Mouse (Mus musculus): ENCODE results near the gene Tpcn2. TPM values are rescaled to one million over a fixed set of nuclear protein-coding genes. Genes with fewer than 3 reads are reported as not detected.

Gene Tpcn2
- polyA plus RNA-seq, 1 experiment: 32.4 TPM

GRCm38 (mm10) chr7:145205363-145205902 lies 78.4 kb downstream of the Tpcn2 start:
- DNase-seq (ENCODE audit: low spot score): no peak

- DNase-seq (ENCODE audit: low spot score): no peak
These were observed 84.1 kb downstream of the Tpcn2 start for GRCm38 (mm10) chr7:145199711-145200110.

GRCm38 (mm10) chr7:145198223-145198714 lies 85.5 kb downstream of the Tpcn2 start:
- DNase-seq (ENCODE audit: low spot score): no peak

DNA sequence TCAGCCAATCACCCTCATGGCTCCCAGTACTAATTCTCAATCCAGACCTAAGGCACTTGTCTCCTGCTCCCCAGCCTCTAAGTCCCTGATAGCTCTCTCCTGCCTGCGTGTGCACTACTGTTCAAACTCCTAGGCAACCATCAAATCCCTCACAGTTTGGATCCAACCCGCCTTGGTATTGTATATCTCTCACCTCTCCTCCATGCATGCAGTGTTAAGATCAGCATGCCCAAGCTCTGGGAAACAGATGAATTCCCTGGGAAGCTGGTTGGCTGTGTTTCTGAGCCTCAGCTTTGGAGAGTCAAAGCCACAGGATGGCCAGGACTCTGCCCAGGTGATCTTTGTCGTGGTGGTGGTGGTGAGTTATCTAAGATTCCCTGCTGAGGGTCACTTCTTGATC lies 86.1 kb downstream of the Tpcn2 start:
- no peak for DNase-seq (ENCODE audit: low spot score)

DNA sequence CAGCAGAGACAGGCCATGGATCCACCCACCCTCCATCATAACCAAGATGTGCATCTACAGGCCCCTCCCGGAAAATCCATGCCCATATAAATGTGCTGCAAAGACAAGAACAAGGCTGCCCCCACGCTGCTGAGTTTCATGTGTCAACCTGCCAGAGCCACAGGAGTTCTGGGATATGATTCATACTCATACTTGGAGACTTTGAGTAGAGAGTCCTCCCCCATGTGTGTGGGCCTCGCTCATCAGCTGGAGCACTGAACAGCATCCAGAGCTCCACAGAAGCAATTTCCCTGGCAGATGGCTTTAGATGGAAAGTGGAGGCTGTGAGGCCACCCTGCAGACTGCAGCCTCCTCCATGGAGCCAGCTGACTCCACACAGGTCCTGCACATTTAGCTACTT lies 86.8 kb downstream of the Tpcn2 start:
- DNase-seq (ENCODE audit: low spot score): no peak

DNA sequence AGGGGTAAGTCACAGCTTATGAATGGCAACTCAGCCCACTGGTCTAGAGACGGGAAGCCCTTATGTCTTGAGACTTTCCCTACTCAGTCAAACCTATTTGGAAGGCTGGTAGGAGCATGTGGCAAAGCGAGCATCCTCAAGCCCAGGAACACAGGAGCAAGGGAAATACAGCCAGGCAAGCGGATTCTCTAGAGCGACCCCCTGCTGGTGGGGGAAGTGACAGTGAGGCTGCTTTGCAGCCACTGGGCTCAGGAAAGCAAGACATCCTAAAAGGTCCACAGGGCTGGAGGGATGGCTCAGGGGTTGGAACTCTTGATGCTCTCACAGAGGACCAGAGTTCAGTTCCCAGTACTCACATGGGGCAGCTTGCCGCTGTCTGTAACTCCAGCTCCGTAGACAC lies 87.5 kb downstream of the Tpcn2 start:
- DNase-seq (ENCODE audit: low spot score): no peak

- no peak for DNase-seq (ENCODE audit: low spot score)
These were observed 88.5 kb downstream of the Tpcn2 start for GRCm38 (mm10) chr7:145195186-145195927.

GRCm38 (mm10) chr7:145194455-145195161 lies 89.2 kb downstream of the Tpcn2 start:
- no peak for DNase-seq (ENCODE audit: low spot score)

DNA sequence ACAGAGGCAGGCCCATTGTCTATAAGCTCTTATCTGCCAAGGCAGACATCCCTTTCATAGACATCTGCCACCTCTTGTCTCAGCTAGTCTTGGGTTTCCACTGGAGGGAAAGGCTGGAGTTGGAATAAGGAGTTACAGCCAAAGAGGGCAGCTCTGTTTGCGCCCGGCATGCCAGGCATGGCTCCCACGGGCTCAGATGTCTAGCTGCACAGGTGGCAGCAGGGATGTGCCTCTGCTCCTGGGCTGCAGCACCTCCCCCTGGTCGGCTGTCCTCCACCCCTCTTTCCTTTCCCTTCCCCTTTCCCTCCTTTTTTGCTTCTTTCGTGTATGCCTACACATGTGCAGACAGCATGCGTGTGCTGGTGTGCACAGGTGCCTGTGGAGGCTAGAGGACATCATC lies 91.0 kb downstream of the Tpcn2 start:
- no peak for DNase-seq (ENCODE audit: low spot score)

GRCm38 (mm10) chr7:145190520-145190919 lies 93.3 kb downstream of the Tpcn2 start:
- DNase-seq (ENCODE audit: low spot score): no peak

DNA sequence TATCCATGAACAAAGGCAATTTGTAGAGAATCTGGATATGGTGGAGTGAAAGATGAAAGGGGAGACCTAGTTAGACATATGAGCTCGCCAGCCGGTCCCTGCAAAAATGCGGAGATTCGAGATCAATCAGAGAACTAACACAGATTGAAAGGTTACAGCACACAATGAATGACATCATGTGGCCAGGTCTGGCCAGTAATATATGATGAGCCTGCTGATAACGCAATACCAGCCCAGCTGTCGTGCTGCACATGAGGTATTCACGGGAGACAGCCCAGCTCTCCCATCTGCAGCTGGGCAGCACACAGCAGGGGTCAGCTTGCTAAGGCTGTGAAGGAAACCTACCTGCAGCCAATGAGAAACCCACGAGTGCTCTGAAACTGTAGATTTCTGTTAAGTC lies 94.5 kb downstream of the Tpcn2 start:
- no peak for DNase-seq (ENCODE audit: low spot score)

GRCm38 (mm10) chr7:145187802-145188201 lies 96.0 kb downstream of the Tpcn2 start:
- DNase-seq (ENCODE audit: low spot score): no peak

DNA sequence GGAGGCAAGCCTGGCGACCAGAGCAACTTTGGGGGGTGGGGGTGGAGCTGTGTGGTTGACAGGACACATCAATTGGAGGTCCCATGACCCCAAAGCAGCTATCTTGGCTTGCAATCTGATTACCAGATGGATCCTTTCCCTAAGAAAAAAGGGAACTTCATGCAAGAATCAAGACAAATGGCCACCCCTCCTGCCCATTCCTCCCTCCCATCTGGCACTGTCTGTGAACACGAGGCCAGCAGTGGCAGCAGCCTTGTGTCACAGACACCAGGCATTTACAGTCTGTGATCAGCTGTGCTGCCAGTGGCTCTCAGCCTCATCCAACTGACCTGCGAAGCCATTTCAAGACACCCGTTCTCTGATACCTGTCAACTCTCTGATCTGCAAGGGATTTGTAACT lies 101.4 kb downstream of the Tpcn2 start:
- no peak for DNase-seq (ENCODE audit: low spot score)

DNA sequence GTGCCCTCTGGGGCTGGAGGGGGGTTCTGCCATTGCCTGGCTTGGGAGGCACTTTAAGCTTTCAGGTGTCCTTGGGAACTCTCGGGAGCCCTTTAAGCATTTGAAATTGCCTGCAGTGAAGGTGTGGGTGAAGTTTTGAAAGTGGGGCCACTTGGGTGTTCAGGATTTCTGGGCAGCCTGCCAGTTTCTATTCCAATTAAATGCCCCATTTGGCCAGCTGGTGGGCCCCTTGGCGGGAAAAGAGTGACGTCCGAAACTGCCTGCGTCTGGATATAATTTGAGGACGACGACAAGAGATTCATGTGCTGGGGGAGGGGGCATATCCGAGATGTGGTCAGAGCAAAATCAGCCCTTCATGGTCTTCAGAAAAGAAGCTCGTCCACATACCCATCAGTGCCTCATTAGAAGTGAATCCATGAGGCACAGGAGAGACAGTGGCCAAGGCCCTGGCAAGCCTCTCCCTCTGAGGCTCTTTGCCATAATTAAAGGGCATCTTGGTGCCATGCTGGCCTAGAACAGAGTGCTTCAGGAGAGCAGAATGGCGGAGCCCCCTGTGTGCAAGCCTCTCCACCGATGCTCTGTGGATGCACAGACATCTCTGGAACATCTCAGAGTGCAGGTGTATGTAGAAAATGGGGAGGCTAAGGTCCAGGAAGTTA lies 102.3 kb downstream of the Tpcn2 start:
- no peak for DNase-seq (ENCODE audit: low spot score)

DNA sequence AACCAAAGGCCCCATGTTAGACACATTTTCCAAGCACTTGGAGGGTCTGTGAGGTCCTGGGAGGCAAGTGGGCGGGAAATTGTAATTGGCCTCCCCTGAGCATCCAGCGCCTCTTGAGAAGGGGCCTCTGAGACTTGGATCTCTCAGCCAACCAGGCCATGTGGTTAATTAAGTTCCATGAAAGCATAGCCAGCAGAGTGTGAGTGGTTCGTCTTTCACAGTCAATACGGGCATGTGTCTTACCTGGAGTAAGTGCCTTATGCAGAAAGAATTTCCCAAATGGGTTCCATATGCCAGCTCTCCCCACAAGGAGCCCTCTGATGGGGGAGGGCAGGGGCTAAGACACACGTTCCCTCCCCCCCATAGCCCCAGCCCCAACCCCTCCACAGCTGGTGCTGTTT lies 104.1 kb downstream of the Tpcn2 start:
- DNase-seq (ENCODE audit: low spot score): no peak

DNA sequence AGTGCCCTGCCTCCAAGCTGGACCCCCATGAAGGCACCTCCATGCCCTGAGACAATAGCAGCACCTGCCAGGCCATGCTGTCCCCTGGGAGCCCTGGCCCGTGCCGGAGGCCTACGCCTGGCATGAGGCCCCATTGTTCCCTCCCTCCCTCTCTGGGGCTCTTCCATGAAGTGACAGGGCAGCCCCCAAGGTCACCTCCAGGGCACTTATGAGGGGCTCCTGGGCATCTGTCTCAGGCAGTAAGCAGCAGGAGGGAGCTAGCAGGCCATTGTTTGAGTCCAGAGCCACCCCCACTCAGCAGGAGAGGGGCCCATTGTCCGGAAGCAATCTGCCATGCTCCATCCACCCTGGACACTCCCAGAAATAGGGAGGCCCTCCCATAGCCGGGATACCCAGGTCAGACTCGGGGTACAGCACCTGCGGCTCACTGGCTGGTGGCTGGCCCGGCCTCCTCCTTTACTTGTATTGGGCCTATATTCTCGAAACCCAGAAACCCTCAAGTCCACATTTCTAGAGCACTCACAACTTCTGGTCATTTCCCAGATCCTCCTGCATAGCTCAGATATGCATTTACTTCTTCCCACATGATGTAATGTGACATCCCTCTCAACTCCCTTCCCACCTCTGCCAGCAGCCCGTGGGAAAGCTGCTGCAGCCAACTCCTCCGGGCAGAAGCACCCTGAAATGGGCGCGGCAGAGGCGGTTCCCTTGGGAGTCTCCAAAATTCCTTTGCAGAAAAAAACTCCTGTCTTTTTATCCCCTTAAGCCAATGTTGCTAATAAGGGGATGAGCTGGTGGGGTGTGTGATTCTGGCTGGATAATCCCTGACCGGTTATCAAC lies 106.8 kb downstream of the Tpcn2 start:
- DNase-seq (ENCODE audit: low spot score): no peak

GRCm38 (mm10) chr7:145173563-145173962 lies 110.2 kb downstream of the Tpcn2 start:
- DNase-seq (ENCODE audit: low spot score): no peak

- no peak for DNase-seq (ENCODE audit: low spot score)
These were observed 110.7 kb downstream of the Tpcn2 start for GRCm38 (mm10) chr7:145173116-145173515.

DNA sequence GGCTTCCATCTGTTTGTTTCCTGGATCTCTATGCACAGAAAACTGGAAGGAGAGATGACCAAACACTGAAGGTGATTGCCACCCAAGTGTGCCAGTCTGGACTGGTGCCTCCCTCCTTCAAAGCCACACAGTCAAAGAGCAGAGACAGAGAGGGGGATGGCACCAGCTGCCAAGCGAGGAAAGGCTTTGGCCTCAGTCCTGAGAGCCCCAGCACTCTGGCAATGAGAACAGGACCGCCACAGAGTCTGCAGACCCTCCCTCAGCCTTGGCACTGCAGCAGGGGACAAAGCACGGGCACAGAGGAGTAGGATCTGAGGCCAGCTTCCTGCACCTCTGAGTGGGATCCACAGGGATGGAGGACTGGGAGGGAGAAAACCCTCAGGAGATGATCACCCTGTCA lies 114.1 kb downstream of the Tpcn2 start:
- no peak for DNase-seq (ENCODE audit: low spot score)

- DNase-seq (ENCODE audit: low spot score): no peak
These were observed 124.2 kb downstream of the Tpcn2 start for GRCm38 (mm10) chr7:145159283-145160240.

Measured in urinary bladder, adult 2 months (tissue).